Mouse (Mus musculus) embryonic facial prominence, embryonic 12.5 days (tissue): ENCODE results near the gene Prelp. TPM values are rescaled to one million over a fixed set of nuclear protein-coding genes. Genes with fewer than 3 reads are reported as not detected.

ENCODE experiments used
- ATAC-seq: fragments of 200-750 bp; cut with Nextera tagmentation; 2 replicates; pipeline ENCODE4 v1.8.0; 2017; ENCODE audit not compliant: insufficient number of reproducible peaks, insufficient read depth, low FRiP score, low TSS enrichment
- H3K27ac ChIP-seq: fragments of 300-500 bp; sonication (generic); 2 replicates; pipeline ENCODE4 v1.5.1; 2016; ENCODE audit warnings: mild to moderate bottlenecking
- H3K27me3 ChIP-seq: fragments of 300-500 bp; sonication (generic); 2 replicates; pipeline ENCODE4 v1.6.1; 2016; ENCODE audit warnings: mild to moderate bottlenecking, moderate library complexity
- H3K36me3 ChIP-seq: fragments of 300-500 bp; sonication (generic); 2 replicates; pipeline ENCODE4 v1.6.1; 2016; ENCODE audit warnings: mild to moderate bottlenecking
- H3K4me1 ChIP-seq: fragments of 300-500 bp; sonication (generic); 2 replicates; pipeline ENCODE4 v1.6.1; 2016
- H3K4me2 ChIP-seq: fragments of 300-500 bp; sonication (generic); replicated peaks from 2 replicates; pipeline ENCODE4 v1.6.1; 2016; ENCODE audit warnings: mild to moderate bottlenecking, moderate library complexity
- H3K4me3 ChIP-seq: fragments of 300-500 bp; sonication (generic); 2 replicates; pipeline ENCODE4 v1.5.1; 2016; ENCODE audit warnings: mild to moderate bottlenecking
- H3K9ac ChIP-seq: fragments of 300-500 bp; sonication (generic); 2 replicates; pipeline ENCODE4 v1.6.1; 2016; ENCODE audit warnings: mild to moderate bottlenecking, moderate library complexity
- H3K9me3 ChIP-seq: fragments of 300-500 bp; sonication (generic); 2 replicates; pipeline ENCODE4 v1.6.1; 2016; ENCODE audit warnings: mild to moderate bottlenecking, moderate library complexity
- WGBS: fragments of 180-500 bp; shearing (Covaris S2); methylation state at CpG from one replicate; pipeline ENCODE4 v1.1.7; 2016; 5-methylcytosine and 5-hydroxymethylcytosine counted together
- polyA plus RNA-seq: library from polyadenylated mRNA; unstranded; fragments of >200 nt; fragmentation: Nextera tagmentation; extraction: Ambion mirVana; gene quantifications from 2 replicates; pipeline ENCODE4 v1.2.1, GENCODE M21; 2016

The Prelp gene
- polyA plus RNA-seq, 1 experiment from 2014 or later = 1.9 TPM

DNA sequence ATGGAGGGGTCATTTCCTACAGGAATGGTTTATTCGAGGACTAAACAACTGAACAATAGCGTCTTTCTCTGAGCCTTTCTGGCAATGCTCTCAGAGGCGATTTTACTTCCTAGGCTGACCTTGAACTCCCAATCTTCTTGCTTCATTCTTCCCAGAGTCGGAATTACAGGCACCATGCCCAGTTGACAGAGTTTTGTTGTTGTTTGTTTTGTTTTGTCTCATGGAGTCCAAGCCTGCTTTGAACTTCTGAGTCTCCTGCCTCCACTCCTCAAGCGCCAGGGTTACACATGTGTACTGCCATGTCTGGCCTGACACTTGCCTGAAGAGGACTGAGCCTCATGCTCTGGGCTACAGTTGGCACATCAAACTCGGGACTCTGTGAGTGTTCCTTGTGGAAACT lies 8.2 kb downstream of the Prelp start:
- Histone ChIP-seq H3K4me3 (no peak overlapping the region), H3K27ac (no peak overlapping the region), H3K9ac (no peak overlapping the region), H3K27me3 (peaks cover 8% of the 10 kb centered on the region; the same call in 1 of the 2 replicates), H3K9me3 (no peaks in the 10 kb centered on the region), H3K4me2 (no peak overlapping the region), H3K4me1 (peaks cover 19% of the 10 kb centered on the region), H3K36me3 (no peaks in the 10 kb centered on the region)
- no peak for ATAC-seq
- 64% methylated on average over 6 of the region's 6 CpGs for WGBS

DNA sequence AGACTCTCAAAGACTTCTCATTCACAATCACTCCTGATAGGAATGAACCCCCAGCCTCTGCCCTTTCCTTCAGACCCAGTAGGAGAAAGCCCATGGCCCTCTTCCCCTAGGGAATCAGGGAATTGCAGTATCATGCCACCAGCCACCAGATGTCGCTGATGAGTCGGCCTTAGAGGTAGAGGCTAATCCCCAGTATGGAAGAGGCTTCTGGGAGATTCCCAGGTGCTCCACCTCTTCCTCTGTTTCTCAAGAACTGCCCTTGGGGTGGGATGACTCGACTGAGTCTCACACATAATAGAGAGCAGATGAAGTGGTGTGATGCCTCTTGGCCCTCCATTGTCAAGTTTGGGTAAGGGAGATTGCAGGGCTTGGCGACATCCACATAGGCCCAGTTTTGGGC lies 9.8 kb downstream of the Prelp start:
- Histone ChIP-seq H3K9me3 (no peaks in the 10 kb centered on the region), H3K27ac (no peak overlapping the region), H3K4me1 (peaks cover 23% of the 10 kb centered on the region), H3K27me3 (peaks cover 15% of the 10 kb centered on the region; the same call in 1 of the 2 replicates), H3K4me3 (no peak overlapping the region), H3K4me2 (no peak overlapping the region), H3K9ac (no peak overlapping the region), H3K36me3 (no peaks in the 10 kb centered on the region)
- ATAC-seq = no peak
- 26% methylated on average over 4 of the region's 4 CpGs for WGBS

DNA sequence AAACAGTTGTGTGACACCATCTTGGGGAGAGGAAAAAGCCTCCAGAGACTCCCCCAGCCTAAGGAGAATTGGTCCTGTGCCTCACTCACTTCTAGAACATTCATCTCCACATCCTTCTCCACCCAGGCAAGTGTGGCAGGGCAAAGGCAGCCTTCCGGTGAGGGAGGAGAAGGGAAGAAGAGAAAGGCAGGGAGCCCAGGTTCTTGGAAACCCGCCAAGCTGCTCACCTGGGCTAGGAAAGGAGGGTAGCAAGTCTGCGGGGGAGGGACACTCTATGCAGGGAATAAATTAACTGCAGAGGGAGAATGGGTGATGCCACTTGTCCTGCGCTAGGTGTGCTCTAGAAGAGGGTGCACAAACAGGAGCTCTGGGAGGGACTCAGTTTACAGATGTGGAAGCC lies 10.2 kb downstream of the Prelp start:
- no peak for ATAC-seq
- Histone ChIP-seq H3K4me3 (no peak overlapping the region), H3K9ac (no peak overlapping the region), H3K9me3 (no peaks in the 10 kb centered on the region), H3K4me1 (peaks cover 24% of the 10 kb centered on the region), H3K27ac (no peak overlapping the region), H3K4me2 (no peak overlapping the region), H3K27me3 (peaks cover 15% of the 10 kb centered on the region; the same call in 1 of the 2 replicates), H3K36me3 (no peaks in the 10 kb centered on the region)
- 62% methylated on average over 4 of the region's 4 CpGs for WGBS

DNA sequence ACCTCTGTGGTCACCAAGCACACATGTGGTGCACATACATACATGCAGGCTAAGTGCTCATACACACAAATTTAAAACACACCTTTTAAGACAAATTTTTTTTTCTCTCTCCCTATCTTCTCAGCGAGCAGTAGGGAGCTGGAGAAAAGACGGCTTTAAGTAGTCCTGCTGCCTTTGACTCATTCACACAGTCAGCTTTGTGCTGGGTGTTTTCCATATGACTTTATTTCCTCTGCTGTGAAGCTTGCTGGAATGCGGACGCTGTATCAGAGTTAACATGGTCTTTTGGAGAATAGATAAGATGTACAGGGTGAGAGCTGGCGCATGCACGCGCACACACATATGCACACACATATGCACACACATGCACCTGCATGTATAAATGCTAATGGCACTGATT lies 11.1 kb downstream of the Prelp start:
- H3K36me3 ChIP-seq = no peaks in the 10 kb centered on the region
- no peak overlapping the region for H3K27ac ChIP-seq
- no peak for ATAC-seq
- peaks cover 15% of the 10 kb centered on the region; the same call in 1 of the 2 replicates for H3K27me3 ChIP-seq
- no peak overlapping the region for H3K4me3 ChIP-seq
- H3K9me3 ChIP-seq = no peaks in the 10 kb centered on the region
- H3K4me2 ChIP-seq = no peak overlapping the region
- no peak overlapping the region for H3K9ac ChIP-seq
- WGBS = 84% methylated on average over 7 of the region's 7 CpGs
- H3K4me1 ChIP-seq = peaks cover 24% of the 10 kb centered on the region

DNA sequence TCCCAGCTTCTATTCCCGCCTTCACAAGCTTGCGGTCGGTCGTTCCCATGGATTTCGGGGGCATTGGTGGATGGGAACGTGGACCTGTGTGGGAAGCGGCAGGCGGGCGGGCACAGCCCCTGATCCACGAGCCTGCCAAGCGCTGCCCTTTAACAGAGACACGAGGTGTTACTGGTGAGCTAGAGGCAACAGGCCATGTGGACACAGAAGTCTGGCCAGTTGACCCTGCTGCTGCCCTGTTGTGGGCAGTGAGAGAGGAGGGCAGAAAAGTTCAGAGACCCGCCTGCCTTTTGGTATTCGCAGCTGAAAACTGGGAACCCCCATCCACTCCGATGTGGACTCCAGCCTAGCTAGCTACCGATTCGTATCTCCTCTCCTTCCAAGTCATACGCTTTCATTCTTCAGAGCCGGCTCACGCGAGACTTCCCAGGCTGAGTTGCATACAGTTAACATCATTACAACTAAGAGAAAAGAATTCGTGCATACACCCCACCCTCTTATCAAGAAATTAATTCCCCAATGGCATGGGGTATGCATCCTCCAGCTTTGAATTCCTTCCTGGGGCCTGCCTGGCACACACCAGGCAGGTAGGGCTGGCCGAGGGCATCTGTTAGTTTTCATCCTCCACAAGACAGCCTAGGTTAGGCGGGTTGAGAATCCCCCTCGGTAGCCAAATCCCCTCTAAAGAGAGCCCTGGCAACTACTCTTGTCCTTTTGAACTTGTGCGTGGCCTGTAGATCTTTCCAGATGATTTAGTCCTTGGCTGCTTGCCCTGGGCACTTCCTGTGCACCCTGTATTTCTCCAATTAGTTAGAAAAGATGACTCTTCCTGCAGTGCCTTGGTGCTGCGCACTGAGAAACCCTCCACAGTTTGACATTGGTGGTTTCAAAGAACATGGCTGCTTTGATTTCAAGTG lies 12.3 kb downstream of the Prelp start:
- Histone ChIP-seq H3K27me3 (peaks cover 15% of the 10 kb centered on the region; the same call in 1 of the 2 replicates), H3K4me2 (peak overlapping the region; percentile 80), H3K4me1 (peaks cover 24% of the 10 kb centered on the region), H3K9me3 (no peaks in the 10 kb centered on the region), H3K36me3 (no peaks in the 10 kb centered on the region), H3K4me3 (peak overlapping the region; percentile 37), H3K9ac (peak overlapping the region; percentile 57), H3K27ac (no peak overlapping the region)
- peak; percentile 16; the same call in 1 of the 2 replicates for ATAC-seq
- 10% methylated on average over 27 of the region's 27 CpGs for WGBS

DNA sequence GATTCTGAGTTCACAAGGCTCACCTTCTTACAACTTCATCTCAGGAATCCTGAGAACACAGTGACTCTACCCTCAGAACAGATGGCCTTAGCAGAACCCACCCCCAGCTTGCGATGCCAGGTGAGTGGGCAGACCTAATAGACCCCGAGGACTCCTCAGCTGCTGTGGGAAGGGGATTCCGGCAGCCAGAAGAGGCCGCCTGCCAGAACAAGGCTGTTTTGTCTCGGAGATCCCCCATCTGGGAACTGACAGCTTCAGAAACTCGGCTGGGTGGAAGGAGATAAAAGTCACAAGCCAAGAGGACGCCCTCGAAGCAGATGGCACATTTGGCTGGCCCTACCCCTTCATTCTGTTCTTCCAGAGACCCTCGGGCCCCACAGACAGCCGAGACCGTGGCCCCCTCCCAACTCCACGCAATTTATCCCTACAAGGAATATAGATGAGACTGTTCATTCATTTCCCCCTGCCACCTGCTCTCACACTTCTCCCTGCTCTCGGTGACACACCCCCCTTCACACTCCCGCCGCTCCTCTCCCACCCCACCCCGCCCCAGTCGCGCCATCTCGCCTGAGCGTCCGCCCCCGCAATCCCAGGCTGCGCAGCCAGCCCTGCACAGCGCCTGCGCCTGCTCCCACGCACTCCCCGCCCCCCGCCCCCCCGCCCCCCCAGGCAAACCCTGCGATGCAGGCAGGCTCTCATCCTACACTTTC lies 13.1 kb downstream of the Prelp start, which contains the start of gene Optc:
Optc (minus strand) TSS at position 51 of the 710 bp plus-strand sequence.
- peak within 1 kb of the TSS; percentile 80 for H3K4me2 ChIP-seq
- peak; percentile 70 for ATAC-seq
- no peak within 1 kb of the TSS for H3K27ac ChIP-seq
- WGBS = 5% methylated on average over 23 of the region's 30 CpGs
- peaks cover 15% of the 10 kb centered on the region; the same call in 1 of the 2 replicates for H3K27me3 ChIP-seq
- peak within 1 kb of the TSS; percentile 37 for H3K4me3 ChIP-seq
- H3K9me3 ChIP-seq = no peaks in the 10 kb centered on the region
- peaks cover 24% of the 10 kb centered on the region for H3K4me1 ChIP-seq
- peak within 1 kb of the TSS; percentile 57 for H3K9ac ChIP-seq
- no peaks in the 10 kb centered on the region for H3K36me3 ChIP-seq

DNA sequence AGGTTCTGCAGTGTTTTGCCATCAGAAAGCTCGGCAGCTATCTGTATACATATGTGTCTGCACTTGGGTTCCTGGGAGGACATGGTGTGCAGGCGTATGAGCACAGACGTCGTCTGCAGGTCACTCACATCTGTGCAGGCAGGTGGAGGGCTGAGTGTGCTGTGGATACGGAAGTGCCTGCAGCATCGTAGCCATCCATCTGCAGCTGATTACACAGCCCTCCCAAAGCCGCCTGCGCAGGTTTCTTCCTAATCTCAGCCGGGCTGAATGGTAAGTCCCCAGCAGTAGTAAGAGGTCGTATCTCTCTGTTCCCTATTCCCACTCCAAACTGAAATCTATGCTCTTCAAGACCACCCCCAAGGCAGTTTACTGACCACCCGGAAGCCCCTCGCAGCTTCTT lies 14.8 kb downstream of the Prelp start:
- H3K27me3 ChIP-seq = peaks cover 15% of the 10 kb centered on the region; the same call in 1 of the 2 replicates
- H3K36me3 ChIP-seq = no peaks in the 10 kb centered on the region
- no peak overlapping the region for H3K4me3 ChIP-seq
- H3K4me1 ChIP-seq = peaks cover 24% of the 10 kb centered on the region
- H3K9me3 ChIP-seq = no peaks in the 10 kb centered on the region
- H3K9ac ChIP-seq = no peak overlapping the region
- H3K4me2 ChIP-seq = no peak overlapping the region
- H3K27ac ChIP-seq = no peak overlapping the region
- WGBS = 31% methylated on average over 12 of the region's 12 CpGs
- no peak for ATAC-seq

DNA sequence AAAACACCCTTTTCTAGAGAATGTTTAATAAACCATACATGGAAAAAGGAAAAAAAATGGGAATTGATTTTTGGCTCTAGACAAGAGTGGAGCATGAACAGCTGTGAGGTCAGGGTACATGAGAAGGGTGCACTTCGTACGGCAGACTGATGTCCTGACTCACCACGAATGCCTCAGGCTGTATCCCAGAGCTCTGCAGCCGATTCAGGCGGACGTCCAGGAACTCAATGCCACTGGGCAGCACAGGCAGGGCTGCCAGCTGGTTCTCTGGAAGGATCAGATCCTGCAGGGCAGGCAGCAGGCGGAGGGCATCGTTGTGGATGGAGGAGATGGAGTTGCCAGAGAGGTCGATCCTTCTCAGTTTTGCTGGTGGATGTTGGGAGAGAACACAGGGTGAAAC lies 20.4 kb downstream of the Prelp start:
- no peaks in the 10 kb centered on the region; the same call in 1 of the 2 replicates for H3K4me1 ChIP-seq

DNA sequence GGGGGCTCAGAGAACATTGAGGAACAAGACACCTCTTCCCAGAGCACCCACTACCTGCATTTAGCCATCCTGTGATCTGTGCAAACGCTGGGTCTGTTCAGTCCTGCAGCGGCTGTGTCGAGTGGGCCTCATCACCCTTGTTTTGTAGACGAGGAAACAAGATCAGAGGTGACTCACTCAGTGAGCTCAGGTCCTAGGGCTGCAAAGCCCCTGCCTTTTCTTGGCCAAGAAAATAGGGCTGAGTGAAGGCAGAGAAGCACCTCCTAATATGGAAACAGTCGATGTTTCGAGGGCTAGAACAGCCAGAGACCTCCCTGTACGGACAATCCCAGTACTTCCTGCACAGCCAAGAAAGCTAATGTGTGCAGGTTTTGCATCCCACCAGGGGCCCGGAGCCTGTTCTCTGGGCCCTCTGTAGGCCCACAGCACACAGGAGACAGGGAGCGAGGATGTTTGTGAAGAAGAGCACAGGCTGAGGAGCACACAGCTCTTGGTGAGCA lies 22.1 kb downstream of the Prelp start:
- Histone ChIP-seq H3K9me3 (no peaks in the 10 kb centered on the region), H3K4me2 (no peak overlapping the region), H3K27me3 (no peaks in the 10 kb centered on the region), H3K9ac (no peak overlapping the region), H3K4me1 (no peaks in the 10 kb centered on the region; the same call in 1 of the 2 replicates), H3K4me3 (no peak overlapping the region), H3K27ac (no peak overlapping the region), H3K36me3 (no peaks in the 10 kb centered on the region)
- ATAC-seq = no peak
- 73% methylated on average over 9 of the region's 9 CpGs for WGBS

More for the DNA sequence above, 20.4 kb downstream of the Prelp start:
- Histone ChIP-seq H3K4me2 (no peak overlapping the region), H3K27me3 (no peaks in the 10 kb centered on the region), H3K36me3 (no peaks in the 10 kb centered on the region), H3K9ac (no peak overlapping the region), H3K27ac (no peak overlapping the region), H3K9me3 (no peaks in the 10 kb centered on the region), H3K4me3 (no peak overlapping the region)
- no peak for ATAC-seq
- 64% methylated on average over 9 of the region's 9 CpGs for WGBS

DNA sequence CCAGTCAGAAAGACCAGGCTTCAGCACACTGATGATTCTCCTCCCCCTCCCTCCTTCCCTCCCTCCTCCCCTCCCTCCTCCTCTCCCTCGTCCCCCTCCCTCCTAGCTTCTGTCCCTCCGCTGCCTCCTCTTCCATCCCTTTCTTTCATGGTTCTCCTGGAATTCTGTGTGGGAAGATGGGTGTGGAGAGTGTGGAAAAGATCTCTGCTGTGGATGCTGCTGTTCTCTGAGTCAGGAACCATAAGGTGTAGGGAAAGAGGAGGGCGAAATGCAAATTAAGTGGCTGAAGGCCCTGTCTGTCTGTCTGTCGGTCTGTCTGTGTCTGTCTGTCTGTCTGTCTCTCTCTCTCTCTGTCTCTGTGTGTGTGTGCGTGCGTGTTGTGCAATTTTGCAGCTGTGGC lies 23.9 kb downstream of the Prelp start:
- no peak overlapping the region for H3K4me3 ChIP-seq
- no peak for ATAC-seq
- H3K9me3 ChIP-seq = no peaks in the 10 kb centered on the region
- H3K4me1 ChIP-seq = peaks cover 10% of the 10 kb centered on the region; the same call in 1 of the 2 replicates
- H3K27ac ChIP-seq = no peak overlapping the region
- no peak overlapping the region for H3K4me2 ChIP-seq
- 75% methylated on average over 6 of the region's 6 CpGs for whole genome bisulfite sequencing
- no peaks in the 10 kb centered on the region for H3K36me3 ChIP-seq
- 0 out of 2 replicates have a peak overlapping the region, but pooled peaks have one; percentile 4 for H3K9ac ChIP-seq
- no peaks in the 10 kb centered on the region for H3K27me3 ChIP-seq

DNA sequence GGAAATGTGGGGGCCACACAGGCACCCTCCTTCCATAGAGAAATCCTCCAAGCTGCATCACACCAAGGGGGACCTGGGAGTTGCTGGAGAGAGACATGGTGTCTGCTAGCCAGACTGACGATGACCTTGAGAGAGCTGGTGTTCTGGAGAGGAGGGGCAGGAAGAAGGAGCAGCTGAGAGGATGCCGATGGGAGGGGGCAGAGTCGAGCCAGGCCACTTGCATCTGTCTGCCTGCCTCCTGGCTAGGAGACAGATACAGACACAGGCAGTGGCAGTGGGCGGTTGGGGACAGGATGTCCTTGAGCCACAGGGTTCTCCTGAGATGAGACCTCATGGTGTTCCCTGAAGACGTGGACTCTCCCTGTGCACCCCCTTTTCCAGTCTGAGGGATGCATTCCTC lies 29.7 kb downstream of the Prelp start:
- ATAC-seq = no peak
- Histone ChIP-seq H3K9me3 (no peaks in the 10 kb centered on the region), H3K4me1 (peaks cover 56% of the 10 kb centered on the region)

More for the DNA sequence above, 29.7 kb downstream of the Prelp start:
- no peaks in the 10 kb centered on the region for H3K36me3 ChIP-seq
- H3K4me2 ChIP-seq = no peak overlapping the region
- H3K27me3 ChIP-seq = no peaks in the 10 kb centered on the region
- WGBS = 12% methylated on average over 5 of the region's 5 CpGs
- H3K4me3 ChIP-seq = no peak overlapping the region
- H3K27ac ChIP-seq = 0 out of 2 replicates have a peak overlapping the region, but pooled peaks have one; percentile 7
- H3K9ac ChIP-seq = no peak overlapping the region
